Mouse (Mus musculus): ENCODE results near the gene Ghrhr. TPM values are rescaled to one million over a fixed set of nuclear protein-coding genes. Genes with fewer than 3 reads are reported as not detected.

Ghrhr gene
- not detected for total RNA-seq (2022)

DNA sequence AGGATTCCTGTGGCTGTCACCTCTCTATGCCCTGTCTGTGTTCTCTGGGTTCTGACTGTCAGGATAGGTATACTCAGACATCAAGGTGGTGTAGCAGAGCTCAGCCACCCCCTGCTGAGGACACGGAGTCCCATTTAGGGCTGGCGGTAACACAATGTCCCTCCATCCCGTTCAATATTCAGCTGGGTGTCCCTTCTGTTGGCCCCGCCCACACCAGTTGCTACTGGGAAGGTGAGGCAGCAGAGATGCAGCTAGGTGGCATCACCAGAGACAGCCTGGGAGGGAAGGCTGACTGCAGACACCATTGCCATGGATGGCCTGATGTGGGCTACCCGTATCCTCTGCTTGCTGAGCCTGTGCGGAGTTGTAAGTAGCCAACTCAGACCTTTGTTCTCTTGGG lies at the start of gene Ghrhr:
TSS of gene Ghrhr (plus strand) at position 220 of the 400 bp plus-strand sequence.
- no peak for DNase-seq (ENCODE audit: low spot score in 2 of 2)

DNA sequence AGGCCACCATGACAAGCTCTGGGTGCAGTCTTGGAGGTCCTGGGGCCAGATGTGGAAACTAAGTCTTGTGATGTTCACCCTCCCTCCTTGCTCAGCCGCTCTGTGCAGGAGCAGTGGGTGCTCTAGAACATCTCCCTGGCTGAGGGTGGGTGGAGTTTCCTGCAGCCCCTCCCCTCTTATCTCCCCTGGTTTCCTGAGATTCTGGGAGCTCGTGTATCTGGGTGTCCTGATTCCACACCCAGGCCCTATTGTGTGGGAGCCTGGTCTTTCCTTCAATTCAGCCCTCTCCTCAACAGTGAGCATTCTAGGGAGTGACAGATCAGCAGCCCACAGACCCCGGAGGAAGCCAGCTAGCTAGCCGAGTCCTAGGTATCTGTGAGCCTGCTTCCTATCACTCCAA lies 49.8 kb upstream of the Ghrhr start:
- DNase-seq (ENCODE audit: low spot score in 2 of 2), result no peak

DNA sequence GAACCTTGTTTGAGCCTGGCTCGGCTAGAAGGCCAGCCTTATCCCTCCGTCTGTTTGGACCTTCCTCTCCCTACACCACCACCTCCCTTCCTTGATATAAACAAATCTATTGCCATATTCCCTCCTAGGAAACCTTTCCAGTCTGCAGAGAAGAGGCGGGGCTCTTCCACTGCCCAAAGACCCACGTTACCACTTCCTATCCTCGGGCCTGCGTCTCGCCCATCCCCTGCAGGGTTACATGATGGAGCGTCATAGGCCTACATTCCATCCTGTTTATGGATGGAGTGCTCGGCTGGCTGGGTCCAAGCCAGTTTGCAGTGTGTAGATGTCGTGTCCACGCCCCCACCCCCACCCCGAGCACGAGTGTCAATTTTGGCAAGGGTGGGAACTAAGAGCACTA lies 48.8 kb upstream of the Ghrhr start:
- DNase-seq (ENCODE audit: low spot score in 2 of 2), result no peak

DNA sequence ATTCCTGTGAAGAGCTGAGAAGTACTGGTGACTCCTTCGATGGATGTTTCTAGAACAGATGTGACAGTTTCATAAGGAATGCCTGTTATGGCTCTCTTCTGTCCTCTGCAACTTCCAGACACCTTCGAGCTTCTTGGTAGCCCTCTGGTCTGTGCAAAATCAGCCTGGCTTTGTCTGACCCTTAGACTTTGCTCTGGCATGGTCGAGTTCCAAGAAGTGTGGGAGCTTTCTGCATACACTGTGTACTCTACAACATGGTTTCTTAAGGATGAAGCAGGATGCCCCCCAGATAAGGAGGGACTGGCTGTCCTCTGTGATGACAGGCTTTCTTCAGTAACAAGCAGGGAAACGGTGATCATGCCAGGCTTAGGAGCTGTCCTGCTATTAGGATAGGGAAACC lies 47.9 kb upstream of the Ghrhr start:
- no peak for DNase-seq (ENCODE audit: low spot score in 2 of 2)

DNA sequence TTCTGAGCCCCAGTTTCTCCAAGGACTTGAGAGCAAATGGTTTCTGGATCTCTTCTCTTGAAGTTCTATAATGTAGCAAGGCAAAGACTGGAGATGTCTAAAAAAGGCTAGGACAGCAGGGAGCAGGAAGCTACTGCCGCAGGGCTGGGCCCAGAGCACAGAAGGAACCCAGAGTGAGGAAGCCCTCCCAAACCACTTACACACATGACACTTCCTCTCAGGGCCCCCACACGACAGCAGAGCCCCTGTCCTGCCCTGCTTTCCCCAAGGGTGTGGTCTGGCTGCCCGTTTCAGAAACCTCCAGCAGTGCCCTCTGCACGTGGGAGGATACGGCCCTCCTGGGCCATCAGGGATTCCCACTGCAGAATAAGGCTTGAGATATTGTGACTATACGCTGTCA lies 44.8 kb upstream of the Ghrhr start:
- no peak for DNase-seq (ENCODE audit: low spot score in 2 of 2)

DNA sequence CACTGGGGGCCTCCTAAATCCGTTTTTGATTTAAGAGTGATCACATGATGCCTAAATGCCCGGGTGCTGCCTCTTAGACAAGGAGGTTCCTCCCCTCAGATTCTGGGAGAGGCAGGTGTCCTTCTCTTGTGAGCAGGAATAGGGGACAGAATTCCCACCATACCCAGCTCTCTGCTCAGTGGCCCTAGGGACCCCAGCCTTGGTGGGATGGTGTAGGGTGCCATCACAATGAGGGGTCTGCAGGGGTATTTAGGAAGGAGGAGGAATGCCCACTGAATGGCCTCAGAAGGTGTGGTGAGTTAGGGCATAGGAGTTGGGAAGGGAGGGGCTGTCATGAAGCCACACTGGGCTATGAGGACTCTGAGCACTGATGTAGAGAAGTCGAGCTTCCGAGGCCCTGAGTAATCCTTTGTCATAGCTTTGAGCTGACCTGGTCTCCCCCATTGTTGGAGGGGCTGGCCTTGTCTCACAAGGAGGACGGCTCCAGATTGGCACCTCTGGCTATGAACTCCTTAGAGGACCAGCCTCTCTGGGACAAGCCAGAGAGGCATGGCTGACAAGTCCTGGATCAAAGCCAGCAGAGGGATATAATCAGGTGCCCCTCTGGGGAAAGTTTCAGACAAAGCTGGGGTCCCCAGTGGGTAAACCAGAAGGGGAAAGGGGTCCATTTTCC lies 43.9 kb upstream of the Ghrhr start:
- no peak for DNase-seq (ENCODE audit: low spot score in 2 of 2)

DNA sequence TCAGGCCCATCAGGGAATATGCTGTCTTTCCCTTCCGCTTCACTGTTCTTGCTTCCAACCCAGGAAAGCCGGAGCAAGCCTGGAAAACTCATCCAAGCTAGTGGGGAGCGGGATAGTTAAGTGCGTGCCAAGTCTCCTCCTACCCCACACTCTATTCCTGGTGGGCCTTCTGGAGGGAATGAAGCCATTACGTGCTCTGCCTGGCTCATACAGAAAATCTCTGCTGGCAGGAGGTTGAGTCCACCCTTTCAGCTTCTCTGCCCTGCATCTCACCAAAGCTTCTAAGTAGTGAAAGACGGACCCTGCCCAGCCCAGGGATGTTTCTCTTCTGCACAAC lies 43.4 kb upstream of the Ghrhr start:
- no peak for DNase-seq (ENCODE audit: low spot score in 2 of 2)

DNA sequence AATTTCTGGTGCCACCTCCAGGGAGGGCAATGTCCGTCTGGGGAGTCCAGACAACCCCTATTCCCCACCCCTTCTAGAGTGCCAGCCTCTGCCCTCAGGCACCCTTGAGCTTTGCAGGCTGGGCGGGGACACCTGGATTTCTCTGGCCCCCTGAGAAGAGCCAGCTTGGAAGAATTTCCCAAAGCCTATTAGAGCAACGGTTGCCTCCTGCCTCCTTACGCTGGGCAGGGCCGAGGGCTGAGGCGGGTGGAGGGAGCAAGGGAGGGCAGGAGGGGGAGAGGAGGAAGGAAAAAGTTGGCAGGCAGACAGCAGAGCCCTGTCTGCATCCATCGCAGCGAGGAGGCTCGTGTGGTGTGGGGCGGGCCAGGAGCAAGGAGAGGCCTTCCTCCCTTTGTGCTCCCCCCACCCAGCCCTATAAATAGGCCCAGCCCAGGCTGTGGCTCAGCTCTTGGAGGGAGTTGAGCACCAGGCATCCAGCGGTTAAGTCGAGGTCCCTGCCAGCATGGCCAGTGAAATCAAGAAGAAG lies 40.0 kb upstream of the Ghrhr start, which contains the start of gene Aqp1:
TSS of gene Aqp1 (plus strand) at position 444 of the 526 bp plus-strand sequence.
- no peak for DNase-seq (ENCODE audit: low spot score in 2 of 2)

DNA sequence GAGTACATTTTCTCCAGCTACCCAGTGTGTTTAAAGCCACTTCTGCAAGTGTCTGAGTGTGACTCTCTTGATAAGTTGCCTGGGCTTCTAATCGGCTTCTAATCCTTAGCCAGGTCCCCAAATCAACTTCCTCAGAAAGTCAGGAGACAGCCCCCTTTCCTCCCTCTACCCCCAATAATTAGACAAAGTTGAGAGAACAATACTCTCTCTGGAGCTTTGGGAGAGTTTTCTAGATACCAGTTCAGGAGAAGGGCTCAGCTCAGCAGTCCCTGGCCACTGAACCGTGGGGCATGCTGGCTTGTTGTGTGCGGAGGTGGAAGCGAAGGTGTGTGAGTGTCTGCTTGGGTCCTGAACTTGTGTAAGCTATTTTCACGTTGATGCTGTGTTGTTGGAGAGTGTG lies 38.9 kb upstream of the Ghrhr start:
- DNase-seq (ENCODE audit: low spot score in 2 of 2), result no peak

DNA sequence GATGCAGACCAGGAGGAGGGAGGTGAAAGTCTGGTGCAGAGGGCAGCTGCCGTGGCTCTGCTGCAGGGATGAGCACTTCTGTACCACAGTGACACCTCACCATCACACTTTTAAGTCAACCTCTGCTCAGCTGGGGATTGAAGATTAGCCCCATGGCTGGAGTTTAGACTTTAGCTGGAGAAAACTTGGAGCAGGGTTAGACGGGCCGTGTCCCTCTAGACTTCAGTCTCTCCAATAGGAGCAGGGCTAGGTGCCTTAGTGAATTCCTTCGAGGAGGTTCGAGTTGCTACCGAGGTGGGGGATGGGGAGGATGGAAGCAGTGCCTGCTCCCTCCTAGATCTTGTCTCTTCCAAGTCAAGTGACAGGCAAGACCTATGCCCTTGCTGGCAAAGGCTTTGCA lies 38.0 kb upstream of the Ghrhr start:
- no peak for DNase-seq (ENCODE audit: low spot score in 2 of 2)

DNA sequence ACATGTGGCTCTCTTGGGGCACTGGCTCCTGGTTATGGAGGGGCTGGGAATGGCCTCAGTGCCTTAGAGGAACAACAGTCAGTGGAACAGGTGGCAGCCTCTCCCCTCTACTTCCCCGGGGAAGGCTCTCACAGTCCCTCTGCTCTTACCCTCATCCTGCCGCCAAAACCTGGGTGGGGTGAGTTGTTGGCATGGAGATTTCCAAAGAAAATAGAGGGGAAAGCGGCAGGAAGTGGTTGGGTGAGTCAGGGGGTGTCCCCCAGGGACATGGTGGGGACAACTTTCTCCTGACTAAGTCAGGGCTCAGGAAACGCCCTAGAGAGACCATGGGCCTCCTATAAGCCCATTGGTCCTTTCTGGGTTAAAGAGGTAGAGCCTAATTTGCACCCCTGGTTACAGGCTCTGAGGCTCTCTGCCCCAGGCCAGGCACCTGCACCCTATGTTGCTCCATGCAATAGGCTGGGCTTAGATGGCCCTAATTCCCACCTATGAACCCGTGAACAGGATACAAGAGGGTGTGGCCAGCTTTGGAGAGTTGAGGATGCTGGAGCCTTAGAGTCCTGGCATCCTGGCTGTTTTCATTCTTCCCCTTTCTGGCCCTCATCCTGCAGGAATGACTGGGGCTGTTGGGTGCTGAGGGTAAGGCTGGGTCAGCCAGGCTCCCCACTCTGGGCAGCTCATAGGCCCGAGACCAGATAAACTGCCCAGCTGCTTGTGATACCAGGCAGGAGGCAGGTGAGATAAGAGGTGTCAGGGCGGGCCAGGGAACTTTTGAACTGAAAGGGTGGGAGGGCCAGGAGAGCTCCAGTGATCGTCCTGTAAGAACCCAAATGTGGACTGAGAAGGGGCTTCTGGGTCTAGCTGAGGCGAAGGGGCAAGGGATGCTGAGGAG lies 36.9 kb upstream of the Ghrhr start:
- DNase-seq (ENCODE audit: low spot score in 2 of 2), result no peak

DNA sequence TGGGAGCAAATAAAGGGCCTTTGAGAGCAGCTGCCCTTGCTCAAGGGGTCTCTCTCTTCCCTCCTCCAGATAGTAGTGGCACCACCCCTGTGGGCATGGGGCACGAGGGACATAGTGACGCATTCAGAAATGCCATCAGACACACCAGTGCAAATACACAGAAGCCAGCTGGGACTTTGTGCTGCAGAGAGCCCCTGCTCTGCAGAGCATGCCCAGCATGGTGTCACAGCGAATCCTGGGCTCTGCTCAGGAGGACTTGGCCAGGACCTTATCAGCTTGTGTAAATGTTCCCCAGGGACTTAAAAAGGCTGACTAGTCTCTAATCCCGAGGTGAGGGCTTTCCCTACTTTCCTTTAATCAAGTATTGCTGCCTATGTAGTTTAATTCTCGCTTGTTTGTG lies 34.4 kb upstream of the Ghrhr start:
- no peak for DNase-seq (ENCODE audit: low spot score in 2 of 2)

DNA sequence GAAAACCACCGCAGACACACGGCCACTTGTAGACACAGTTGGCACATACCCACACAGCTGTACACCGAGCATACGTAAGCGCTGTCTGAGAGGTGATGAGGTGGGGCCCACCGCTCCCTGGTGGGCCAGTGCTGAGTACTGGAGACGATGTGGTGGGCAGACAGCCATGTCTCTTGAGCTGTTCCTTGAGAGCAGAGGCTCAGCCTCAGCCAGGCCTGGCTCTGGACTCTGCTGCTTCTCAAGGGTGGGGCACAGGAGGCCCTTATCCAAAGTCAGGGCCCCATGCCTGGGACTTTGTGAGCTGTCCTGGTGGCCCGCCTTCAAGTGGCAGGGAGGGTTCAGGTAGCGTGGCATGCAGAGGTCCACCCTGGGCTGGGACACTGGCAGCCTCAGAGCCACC lies 33.8 kb upstream of the Ghrhr start:
- DNase-seq (ENCODE audit: low spot score in 2 of 2), result no peak

DNA sequence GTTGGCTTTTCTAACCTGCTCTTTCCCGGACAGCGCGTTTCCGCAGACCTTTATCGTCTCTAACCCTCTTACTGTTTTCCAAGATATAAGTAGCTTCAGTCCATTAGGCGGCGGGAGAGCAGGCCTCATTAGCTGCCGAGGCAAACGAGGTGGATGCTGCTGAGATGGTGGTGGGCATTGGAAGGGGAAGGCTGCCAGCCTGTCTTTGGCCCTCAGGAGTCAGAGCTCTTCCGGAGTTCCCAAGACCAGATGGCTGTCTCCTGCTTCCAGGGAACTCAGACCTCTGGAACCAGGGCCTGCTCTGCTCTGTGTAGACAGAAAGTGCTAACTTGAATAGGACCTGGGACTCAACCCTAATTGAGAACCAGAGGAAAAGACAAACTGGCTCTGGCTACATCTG lies 32.6 kb upstream of the Ghrhr start:
- no peak for DNase-seq (ENCODE audit: low spot score in 2 of 2)

DNA sequence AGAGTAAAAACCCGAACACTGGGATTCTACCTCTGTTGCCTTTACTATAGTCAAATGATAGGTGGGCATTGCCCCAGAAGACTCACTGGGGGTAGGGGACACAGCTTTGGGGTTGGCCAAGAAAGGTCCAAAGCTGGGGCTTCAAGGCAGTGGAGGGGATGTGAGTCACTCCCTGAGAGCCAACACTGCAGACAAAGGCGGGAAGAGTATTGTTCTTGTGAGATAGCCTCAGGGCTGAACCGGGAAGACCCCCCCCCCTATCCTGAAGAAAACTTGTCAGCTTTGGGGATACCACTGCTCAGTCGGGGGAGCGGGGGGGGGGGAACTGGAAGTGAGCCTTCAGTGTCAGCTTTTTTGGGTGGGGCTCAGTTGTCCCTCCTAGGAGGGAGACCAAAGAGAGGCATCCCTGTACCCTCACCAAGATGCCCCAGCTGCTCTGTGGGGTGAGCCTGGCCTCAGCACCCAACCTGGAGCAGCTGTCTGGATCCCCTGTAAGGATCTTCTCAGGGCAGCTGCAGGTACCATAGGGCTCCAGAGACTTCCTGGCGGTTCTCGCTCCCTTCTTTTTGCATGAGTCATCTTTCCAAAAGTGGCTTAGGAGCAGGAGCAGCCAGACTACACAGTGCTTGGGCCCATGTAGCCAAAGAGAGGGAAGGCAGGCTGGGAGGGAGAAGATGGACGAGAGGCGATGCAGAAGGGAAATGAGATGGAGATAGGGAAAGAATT lies 31.6 kb upstream of the Ghrhr start:
- DNase-seq (ENCODE audit: low spot score in 2 of 2), result no peak

DNA sequence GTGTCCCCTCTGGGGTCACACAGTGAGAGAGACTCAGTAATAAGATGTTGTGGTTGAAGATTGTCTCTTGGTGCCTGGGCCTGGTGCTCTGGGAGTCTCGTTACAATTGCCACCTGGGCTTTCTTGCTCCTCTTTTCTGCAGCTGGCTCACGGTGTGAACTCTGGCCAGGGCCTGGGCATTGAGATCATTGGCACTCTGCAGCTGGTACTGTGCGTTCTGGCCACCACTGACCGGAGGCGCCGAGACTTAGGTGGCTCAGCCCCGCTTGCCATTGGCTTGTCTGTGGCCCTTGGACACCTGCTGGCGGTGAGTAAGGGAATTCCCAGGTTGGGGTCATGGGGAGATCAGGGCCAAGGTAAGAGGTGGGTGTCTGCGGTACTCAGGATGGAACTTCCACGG lies 30.8 kb upstream of the Ghrhr start:
- no peak for DNase-seq (ENCODE audit: low spot score in 2 of 2)

DNA sequence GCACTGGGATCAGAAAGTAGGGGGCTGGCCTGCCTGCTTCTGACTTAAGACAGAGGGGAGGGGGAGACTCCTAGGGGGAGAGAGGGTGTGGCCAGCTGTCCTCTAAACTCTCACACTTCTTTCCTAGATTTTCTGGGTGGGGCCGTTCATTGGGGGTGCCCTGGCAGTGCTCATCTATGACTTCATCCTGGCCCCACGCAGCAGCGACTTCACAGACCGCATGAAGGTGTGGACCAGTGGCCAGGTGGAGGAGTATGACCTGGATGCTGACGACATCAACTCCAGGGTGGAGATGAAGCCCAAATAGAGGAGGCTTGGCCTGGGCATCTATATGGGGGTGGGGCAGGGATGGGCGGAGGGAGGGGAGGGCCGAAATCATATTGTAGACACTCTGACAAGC lies 29.6 kb upstream of the Ghrhr start:
- DNase-seq (ENCODE audit: low spot score in 2 of 2), result no peak

DNA sequence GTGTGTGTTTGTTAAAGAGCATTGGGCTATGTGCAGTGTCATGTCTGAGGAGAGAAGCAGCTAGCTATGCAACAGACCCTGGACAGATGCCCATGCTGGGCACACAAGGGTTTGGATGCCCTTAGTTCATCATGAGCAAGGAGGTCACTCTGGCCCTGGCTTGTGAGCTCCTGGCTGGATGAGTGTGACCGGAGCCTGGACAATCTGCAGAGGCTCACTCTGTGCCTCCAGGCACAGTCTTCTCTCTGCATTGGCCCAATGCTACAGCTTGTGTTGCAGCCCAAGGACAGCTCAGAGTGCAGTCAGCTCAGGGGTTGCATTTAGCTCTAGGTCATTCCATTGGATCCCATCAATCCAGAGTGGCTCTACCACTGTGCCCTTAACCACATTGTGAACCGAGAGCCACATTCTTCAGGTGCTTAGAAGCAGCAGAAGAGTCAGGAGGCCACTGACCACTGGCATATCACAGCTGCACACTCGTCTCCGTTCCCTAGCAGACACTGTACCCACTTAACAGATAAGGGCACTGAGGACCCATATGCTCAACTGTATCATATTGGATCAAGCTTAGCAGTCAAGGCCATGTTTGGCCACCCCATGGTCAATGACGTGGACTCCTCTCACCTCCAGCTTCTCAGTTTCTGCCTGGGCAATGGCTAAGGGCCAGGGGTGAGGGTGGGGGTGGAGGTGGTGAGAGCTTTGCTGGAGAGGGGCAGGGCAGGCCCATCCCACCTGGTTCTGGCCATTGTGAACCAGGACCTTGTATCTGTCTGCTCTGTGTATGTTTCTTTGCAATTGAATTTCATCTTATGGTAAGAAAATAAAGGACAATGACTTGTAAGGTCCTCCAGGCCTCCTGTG lies 28.2 kb upstream of the Ghrhr start:
- DNase-seq (ENCODE audit: low spot score in 2 of 2), result no peak

DNA sequence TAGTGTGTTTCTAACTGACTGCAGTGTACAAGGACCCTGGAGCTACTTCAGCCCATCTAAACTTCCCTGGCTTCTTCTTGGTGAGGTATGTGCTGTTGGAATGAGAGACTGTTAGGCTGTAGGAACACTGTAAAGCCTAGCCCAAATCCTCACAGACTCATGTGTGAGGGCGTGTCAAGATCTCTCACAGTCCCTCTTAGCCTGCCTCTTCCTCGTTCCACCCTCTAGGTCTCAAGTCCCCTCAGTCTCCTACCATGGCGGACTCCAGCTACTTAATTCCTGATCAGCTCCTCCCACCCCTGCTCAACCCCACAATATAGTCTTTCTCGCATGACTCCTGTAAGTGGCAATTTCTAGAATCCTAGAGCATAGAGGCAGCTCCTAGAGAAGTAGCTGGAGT lies 26.9 kb upstream of the Ghrhr start:
- no peak for DNase-seq (ENCODE audit: low spot score in 2 of 2)

DNA sequence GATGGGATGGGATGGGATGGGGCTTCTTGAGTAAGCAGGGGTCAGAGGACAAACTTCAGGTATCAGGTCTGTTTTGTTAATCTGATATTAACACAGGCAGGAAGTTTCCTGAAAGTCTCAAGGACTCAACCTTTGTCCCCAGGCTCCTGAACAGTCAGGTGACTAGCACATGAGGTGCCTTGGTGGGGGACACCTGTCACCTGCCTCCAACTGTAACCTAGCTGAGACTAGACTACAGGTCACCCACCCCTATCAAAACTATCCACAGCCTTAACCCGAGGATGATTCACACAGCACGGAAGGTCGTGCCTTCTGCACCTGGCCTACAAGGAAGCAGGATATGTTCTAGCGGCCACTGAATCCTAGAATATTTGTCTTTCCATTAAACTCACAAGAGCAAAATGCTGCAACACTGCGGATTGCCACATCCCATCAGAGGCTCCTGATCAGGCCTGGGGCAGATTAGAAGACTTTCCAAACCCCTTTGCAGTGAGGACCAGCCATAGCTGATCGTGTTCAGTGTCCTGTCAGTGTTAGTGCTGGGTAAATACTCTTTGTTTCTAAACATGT lies 25.6 kb upstream of the Ghrhr start:
- no peak for DNase-seq (ENCODE audit: low spot score in 2 of 2)

DNA sequence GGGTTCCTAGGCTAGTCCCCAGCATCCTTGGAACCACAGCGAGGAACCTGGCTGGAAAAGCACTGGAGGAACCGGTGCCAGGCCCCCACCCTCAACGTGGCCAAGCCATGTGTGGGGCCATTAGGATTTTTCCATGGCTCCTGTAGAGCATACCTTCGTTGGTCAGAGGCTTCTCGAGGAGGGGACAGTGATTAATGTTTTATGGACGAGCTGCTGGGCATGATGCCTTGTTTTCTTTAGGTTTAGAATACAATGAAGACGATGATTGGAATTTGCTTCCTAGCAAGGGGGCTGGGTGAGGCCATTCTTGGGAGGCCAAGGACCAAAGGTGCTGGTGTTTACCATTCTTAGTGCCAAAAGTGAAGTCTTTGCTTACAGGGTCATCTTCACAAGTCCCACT lies 24.4 kb upstream of the Ghrhr start:
- DNase-seq (ENCODE audit: low spot score in 2 of 2), result no peak

Data from left cerebral cortex, adult 8-10 months (tissue).